Mouse (Mus musculus) liver, embryonic 16.5 days (tissue): ENCODE measurements at regions not wholly inside any gene's neighbourhood (a gene's known extent, or its start where the extent isn't known, plus 50 kb on each side); places are given as distances from the start of the nearest gene placed in this dataset.

Source experiments
- ATAC-seq: fragments of 200-750 bp; cut with Nextera tagmentation; 2 replicates; pipeline ENCODE4 v1.8.0; 2017; ENCODE audit warnings: low read depth, mild to moderate bottlenecking, moderate number of reproducible peaks, moderate library complexity
- H3K27ac ChIP-seq: fragments of 300-500 bp; sonication (generic); 2 replicates; pipeline ENCODE4 v1.5.1; 2014; ENCODE audit warnings: mild to moderate bottlenecking, low read length
- H3K27me3 ChIP-seq: fragments of 300-500 bp; sonication (generic); 2 replicates; pipeline ENCODE4 v1.6.1; 2014; ENCODE audit warnings: low read depth, low read length, mixed read lengths; ENCODE audit not compliant: control insufficient read depth, insufficient read depth
- H3K36me3 ChIP-seq: fragments of 300-500 bp; sonication (generic); 2 replicates; pipeline ENCODE4 v1.6.1; 2014; ENCODE audit warnings: mild to moderate bottlenecking; ENCODE audit not compliant: control insufficient read depth, insufficient read depth
- H3K4me1 ChIP-seq: fragments of 300-500 bp; sonication (generic); 2 replicates; pipeline ENCODE4 v1.6.1; 2014; ENCODE audit warnings: low read depth, low read length, mixed read lengths; ENCODE audit not compliant: control insufficient read depth
- H3K4me2 ChIP-seq: fragments of 300-500 bp; sonication (generic); 2 replicates; pipeline ENCODE4 v1.6.1; 2014; ENCODE audit warnings: low read depth, low read length, mixed read lengths
- H3K4me3 ChIP-seq: fragments of 300-500 bp; sonication (generic); 2 replicates; pipeline ENCODE4 v1.5.1; 2014; ENCODE audit warnings: low read depth, mild to moderate bottlenecking, low read length
- H3K9ac ChIP-seq: fragments of 300-500 bp; sonication (generic); 2 replicates; pipeline ENCODE4 v1.6.1; 2014; ENCODE audit warnings: low read depth, low read length
- H3K9me3 ChIP-seq: fragments of 300-500 bp; sonication (generic); replicated peaks from 2 replicates; pipeline ENCODE4 v1.6.1; 2016; ENCODE audit warnings: low read length; ENCODE audit not compliant: control insufficient read depth
- WGBS: fragments of 180-500 bp; shearing (Covaris S2); extraction: QIAGEN DNeasy Blood & Tissue Kit; methylation state at CpG from one replicate; pipeline ENCODE4 v1.1.7; 2014; ENCODE audit not compliant: insufficient replicate concordance; 5-methylcytosine and 5-hydroxymethylcytosine counted together

DNA sequence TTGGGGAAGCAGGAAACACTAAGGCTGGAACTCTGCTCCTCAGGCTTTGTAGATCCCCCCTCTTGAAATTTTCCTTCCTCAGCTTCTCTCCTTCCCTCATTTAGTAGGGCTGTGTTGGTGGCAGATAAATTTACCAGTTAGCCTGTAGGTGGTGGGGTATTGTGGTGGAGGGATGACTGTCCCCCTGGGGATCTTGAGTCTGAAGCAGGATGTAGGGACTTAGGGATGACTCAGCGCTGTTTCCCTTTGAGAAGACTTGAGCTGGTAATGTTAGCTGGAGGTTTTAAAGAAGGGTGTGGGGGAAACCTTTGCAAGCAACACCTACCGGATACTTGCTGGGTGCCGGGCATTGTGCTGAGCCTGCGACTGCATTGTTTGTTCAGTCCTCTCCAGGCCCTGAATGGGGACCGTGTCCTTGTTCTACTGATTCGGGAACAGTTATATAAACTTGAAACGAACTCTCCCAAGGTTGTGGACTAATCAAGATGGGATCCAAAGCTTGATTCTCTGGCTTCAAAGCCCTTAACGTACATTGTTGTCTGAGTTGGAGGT, 115.5 kb upstream of the Fstl4 start:
- Histone ChIP-seq H3K9me3 (no peaks in the 10 kb centered on the region), H3K4me3 (no peak overlapping the region)
- WGBS, result 45% methylated on average over 8 of the region's 8 CpGs

DNA sequence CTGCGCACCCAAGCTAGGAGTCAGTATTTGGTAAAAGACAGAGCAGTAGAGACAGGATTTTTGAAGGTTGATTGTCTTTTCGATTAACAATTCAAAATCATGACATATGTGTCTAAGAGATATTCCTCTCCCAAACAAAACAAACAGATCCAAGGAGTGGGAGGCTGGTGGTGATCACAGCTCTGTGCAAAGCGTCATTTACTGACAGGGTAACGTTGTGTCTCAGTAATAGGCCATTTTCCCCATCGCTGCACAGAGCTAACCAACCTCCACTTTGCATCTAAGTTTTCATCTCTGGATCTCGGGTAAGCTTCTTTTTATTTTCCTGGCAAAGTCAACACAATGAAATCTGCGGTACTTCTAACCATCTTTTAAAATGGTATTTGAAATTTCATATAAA, 109.8 kb upstream of the Fstl4 start:
- H3K4me3 ChIP-seq, result no peak overlapping the region
- no peaks in the 10 kb centered on the region for H3K9me3 ChIP-seq
- no peaks in the 10 kb centered on the region for H3K27me3 ChIP-seq
- H3K4me1 ChIP-seq, result no peaks in the 10 kb centered on the region
- WGBS, result 69% methylated on average over 7 of the region's 7 CpGs
- no peak for ATAC-seq
- H3K9ac ChIP-seq, result no peak overlapping the region
- H3K4me2 ChIP-seq, result no peak overlapping the region
- no peaks in the 10 kb centered on the region for H3K36me3 ChIP-seq
- H3K27ac ChIP-seq, result no peak overlapping the region

More for the DNA sequence above, 115.5 kb upstream of the Fstl4 start:
- ATAC-seq, result no peak
- Histone ChIP-seq H3K36me3 (no peaks in the 10 kb centered on the region), H3K27ac (no peak overlapping the region), H3K27me3 (no peaks in the 10 kb centered on the region), H3K4me1 (no peaks in the 10 kb centered on the region), H3K4me2 (no peak overlapping the region), H3K9ac (no peak overlapping the region)

DNA sequence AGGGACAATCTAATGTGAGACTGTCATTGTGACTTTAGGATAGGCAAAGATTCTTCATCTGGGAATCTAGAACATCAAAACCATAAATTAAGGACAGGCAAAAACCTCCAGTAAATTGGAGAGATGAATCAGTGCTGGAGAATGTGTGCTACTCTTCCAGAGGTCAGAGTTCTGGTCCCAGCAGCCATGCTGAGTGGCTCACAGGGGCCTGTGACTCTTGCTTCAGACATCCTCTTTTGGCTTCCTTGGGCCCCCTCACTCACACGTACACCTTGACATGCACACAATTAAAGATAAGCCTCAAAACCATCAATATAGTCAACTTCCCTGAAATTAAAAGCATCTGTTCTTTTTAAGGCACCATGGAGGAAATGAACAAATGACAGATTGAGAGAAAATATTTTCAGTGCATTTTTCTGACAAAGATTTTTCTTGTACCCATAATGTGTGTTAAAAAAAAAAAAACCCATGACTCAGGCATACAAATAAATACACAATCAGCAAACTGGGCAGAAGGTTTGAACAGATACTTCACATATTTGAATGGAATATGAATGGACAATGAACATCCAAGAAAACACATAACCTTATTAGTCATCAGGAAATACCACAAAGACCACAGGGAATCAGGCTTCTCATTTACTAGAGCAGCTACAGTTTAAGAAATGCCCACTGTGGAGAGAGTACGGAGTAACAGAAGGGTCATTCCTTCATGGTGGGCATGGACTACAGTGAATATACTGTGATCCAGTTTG, 108.5 kb upstream of the Fstl4 start:
- H3K4me1 ChIP-seq, result no peaks in the 10 kb centered on the region
- ATAC-seq, result no peak

DNA sequence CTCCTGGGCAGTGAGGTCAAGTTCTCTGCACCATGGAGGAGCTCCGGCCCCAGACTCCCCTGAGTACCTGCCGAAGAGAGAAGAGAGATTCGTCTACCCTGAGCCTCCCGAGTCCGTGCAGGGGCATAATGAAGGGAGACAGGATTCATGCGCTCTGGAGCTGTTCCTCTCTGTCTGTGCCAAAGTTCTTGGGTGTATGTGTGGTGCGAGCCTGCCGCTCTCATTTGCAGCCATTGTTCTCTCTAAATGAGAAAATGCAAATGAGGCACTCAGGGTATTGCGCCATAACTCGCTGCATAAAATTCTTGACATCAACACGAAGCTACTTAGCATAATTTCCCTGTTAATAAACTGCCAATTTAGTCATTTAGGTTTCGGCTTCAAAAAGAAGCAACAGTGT, 103.2 kb upstream of the Fstl4 start:
- H3K4me2 ChIP-seq, result no peak overlapping the region
- H3K4me3 ChIP-seq, result no peak overlapping the region
- H3K27ac ChIP-seq, result no peak overlapping the region
- H3K9me3 ChIP-seq, result no peaks in the 10 kb centered on the region
- no peak for ATAC-seq
- H3K36me3 ChIP-seq, result no peaks in the 10 kb centered on the region
- no peak overlapping the region for H3K9ac ChIP-seq
- H3K4me1 ChIP-seq, result no peaks in the 10 kb centered on the region
- no peaks in the 10 kb centered on the region for H3K27me3 ChIP-seq
- WGBS, result 68% methylated on average over 12 of the region's 12 CpGs

More for the DNA sequence above, 108.5 kb upstream of the Fstl4 start:
- Histone ChIP-seq H3K4me2 (no peak overlapping the region), H3K27ac (no peak overlapping the region), H3K27me3 (no peaks in the 10 kb centered on the region), H3K4me3 (no peak overlapping the region), H3K9me3 (no peaks in the 10 kb centered on the region), H3K9ac (no peak overlapping the region), H3K36me3 (no peaks in the 10 kb centered on the region)
- 32% methylated on average over 2 of the region's 2 CpGs for WGBS

DNA sequence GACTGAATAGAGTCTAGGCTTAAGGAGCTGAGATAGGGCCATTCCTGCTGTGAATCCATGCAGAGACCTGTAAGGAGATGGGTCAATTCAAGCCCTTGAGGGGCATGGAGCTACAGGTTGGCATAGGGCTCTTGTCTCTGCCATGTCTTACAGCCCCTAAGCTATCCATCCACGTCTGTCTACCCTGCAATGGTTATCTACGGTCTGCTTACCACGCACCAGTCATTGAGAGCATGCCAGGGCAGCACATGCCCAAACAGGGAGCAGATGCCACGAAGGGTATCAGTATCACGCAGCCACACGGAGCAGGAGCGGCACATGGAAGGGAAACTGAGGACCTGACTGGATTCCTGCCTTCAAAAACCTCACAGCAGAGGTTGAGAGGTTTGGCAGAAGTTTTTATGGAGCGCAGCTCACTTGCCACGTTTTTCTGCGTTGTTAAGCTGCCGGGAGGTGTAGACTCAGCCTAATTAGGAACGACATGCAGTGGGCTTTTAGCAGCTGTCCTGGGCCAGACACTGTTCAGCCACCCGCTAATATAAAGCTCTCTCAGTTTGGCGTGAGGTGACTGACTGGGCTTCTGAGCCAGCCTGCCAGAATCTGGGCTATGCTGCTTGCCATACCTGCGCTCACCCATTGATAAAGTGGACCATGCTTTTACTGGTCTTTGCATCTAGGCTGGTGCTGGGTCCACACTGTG, 102.4 kb upstream of the Fstl4 start:
- H3K4me2 ChIP-seq, result no peak overlapping the region
- H3K36me3 ChIP-seq, result no peaks in the 10 kb centered on the region
- no peak overlapping the region for H3K27ac ChIP-seq
- no peaks in the 10 kb centered on the region for H3K27me3 ChIP-seq
- WGBS, result 61% methylated on average over 15 of the region's 15 CpGs
- ATAC-seq, result no peak
- H3K4me3 ChIP-seq, result no peak overlapping the region
- no peaks in the 10 kb centered on the region for H3K4me1 ChIP-seq
- no peaks in the 10 kb centered on the region for H3K9me3 ChIP-seq
- no peak overlapping the region for H3K9ac ChIP-seq

DNA sequence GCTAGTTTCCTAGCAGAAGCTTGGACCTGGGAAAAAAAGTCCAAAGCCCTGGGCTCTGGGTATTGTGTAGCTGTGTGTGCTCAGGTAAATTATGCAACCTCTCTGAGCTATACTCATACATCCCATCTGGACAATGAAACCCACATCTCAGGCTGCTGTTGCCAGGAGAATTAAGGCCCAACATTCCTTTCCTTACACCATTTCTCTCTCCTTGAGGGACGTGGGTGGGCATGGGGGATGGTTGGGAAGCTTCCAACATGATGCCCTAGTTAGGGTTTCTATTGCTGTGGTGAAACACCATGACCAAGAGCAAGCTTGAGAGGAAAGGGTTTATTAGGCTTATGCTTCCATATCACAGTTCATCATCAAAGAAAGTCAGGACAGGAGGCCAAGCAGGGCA, 99.1 kb upstream of the Fstl4 start:
- Histone ChIP-seq H3K4me1 (no peaks in the 10 kb centered on the region), H3K9me3 (no peaks in the 10 kb centered on the region), H3K27ac (no peak overlapping the region), H3K36me3 (no peaks in the 10 kb centered on the region), H3K9ac (no peak overlapping the region), H3K4me3 (no peak overlapping the region), H3K27me3 (no peaks in the 10 kb centered on the region), H3K4me2 (no peak overlapping the region)
- no peak for ATAC-seq
- 46% methylated on average over 1 of the region's 1 CpGs for WGBS

DNA sequence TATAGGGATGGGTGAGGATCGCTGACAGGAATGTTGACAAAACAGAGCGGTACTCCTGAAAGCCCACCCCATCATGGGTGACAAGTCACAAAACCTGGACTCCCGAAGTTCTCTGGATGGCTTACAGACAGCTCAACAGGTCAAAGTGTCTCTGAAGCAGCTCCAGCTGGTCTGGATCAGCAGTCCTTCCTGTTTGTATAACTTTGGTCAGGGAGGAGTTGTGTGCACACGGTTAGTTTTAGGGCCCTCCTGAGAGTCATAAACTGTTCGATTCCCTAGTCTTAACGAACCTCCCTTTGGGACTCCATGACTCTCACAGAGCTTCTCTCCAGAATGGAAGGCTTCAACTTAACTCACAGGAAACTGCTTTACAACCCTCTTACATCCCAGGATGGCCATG, 89.4 kb upstream of the Fstl4 start:
- H3K27ac ChIP-seq, result no peak overlapping the region
- H3K4me1 ChIP-seq, result no peaks in the 10 kb centered on the region
- H3K27me3 ChIP-seq, result no peaks in the 10 kb centered on the region
- H3K9me3 ChIP-seq, result no peaks in the 10 kb centered on the region
- H3K4me2 ChIP-seq, result no peak overlapping the region
- no peak overlapping the region for H3K4me3 ChIP-seq
- 46% methylated on average over 6 of the region's 6 CpGs for WGBS
- H3K9ac ChIP-seq, result no peak overlapping the region
- ATAC-seq, result no peak
- no peaks in the 10 kb centered on the region for H3K36me3 ChIP-seq

DNA sequence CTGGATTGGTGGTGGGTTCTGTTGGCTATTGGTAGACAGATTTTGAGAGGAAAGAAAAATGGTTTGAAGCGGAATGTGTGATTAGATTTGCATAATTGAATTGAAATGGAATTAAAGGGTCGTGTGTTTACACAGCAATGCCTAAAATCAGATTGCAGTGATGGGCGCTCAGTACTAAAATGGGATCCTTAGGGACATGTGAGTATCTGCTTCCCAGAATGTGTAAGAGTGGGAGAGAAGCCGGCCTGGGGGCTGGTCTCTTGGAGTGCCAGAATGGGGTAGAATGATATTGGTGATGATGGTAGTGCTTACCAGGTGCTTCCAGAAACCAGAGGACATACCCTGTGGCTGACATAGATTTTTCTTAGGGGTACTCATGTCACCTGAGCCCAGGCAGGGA, 86.2 kb upstream of the Fstl4 start:
- no peak for ATAC-seq
- WGBS, result 62% methylated on average over 4 of the region's 4 CpGs
- Histone ChIP-seq H3K36me3 (no peaks in the 10 kb centered on the region), H3K4me1 (no peaks in the 10 kb centered on the region), H3K4me3 (no peak overlapping the region), H3K27me3 (no peaks in the 10 kb centered on the region), H3K4me2 (no peak overlapping the region), H3K9ac (no peak overlapping the region), H3K27ac (no peak overlapping the region), H3K9me3 (no peaks in the 10 kb centered on the region)

DNA sequence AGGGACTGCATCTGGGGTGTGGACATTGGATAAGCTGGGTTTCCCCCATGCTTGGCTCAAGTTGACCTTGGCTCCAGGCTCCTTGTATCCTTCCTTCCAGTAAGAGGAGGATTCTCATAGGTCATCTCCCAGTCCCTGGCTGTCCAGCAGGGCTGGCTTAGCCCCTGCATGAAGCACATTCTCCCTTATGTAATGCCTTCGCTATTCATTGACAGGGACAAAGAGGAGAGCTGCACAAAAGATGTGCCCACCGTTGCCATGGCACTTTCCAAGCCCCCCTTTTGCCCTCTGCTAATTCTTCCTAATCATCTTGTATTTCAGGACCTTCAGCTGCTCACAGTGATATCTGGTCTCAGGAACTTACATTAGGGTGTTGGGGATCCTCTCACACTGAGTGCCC, 79.0 kb upstream of the Fstl4 start:
- 60% methylated on average over 2 of the region's 2 CpGs for WGBS
- Histone ChIP-seq H3K27me3 (no peaks in the 10 kb centered on the region), H3K4me2 (no peak overlapping the region), H3K4me1 (no peaks in the 10 kb centered on the region), H3K27ac (no peak overlapping the region), H3K4me3 (no peak overlapping the region), H3K9me3 (no peaks in the 10 kb centered on the region), H3K36me3 (no peaks in the 10 kb centered on the region), H3K9ac (no peak overlapping the region)
- ATAC-seq, result no peak
